Mouse (Mus musculus) liver, embryonic 14.5 days (tissue): ENCODE measurements at regions not wholly inside any gene's neighbourhood (a gene's known extent, or its start where the extent isn't known, plus 50 kb on each side); places are given as distances from the start of the nearest gene placed in this dataset.

Experiments used
- CTCF ChIP-seq: IDR thresholded peaks from 2 replicates; pipeline ENCODE4 v1.5.1; 2016; ENCODE audit warnings: antibody characterized with exemption, low read depth, control low read depth
- EP300 ChIP-seq: IDR thresholded peaks from 2 replicates; pipeline ENCODE4 v1.6.1; 2016; ENCODE audit warnings: antibody characterized with exemption, low read depth

- TF ChIP-seq CTCF: no peak
- TF ChIP-seq EP300: no peak
Observed at GRCm38 (mm10) chr11:114177281-114177680, 110.4 kb upstream of the Sdk2 start.
